Mouse (Mus musculus): ENCODE measurements around the gene Haus3.

GRCm38 (mm10) chr5:34196423-34196822 lies 27.1 kb upstream of the Haus3 start:
- TF ChIP-seq POLR2A (IDR thresholded peaks at IDR 0.05; ENCODE audit: insufficient read depth, low read depth, low read length) (no peak), EP300 (IDR thresholded peaks at IDR 0.05; ENCODE audit: insufficient read depth, low read depth, low read length) (no peak)
